Mouse (Mus musculus) lung, postnatal 0 days (tissue): ENCODE results near the gene Mynn.

Experiments used
- CTCF ChIP-seq: IDR thresholded peaks from 2 replicates; pipeline ENCODE4 v1.5.1; 2016; ENCODE audit warnings: antibody characterized with exemption, mild to moderate bottlenecking
- EP300 ChIP-seq: IDR thresholded peaks from 2 replicates; pipeline ENCODE4 v1.6.1; 2016; ENCODE audit warnings: antibody characterized with exemption, mild to moderate bottlenecking, control low read depth

DNA sequence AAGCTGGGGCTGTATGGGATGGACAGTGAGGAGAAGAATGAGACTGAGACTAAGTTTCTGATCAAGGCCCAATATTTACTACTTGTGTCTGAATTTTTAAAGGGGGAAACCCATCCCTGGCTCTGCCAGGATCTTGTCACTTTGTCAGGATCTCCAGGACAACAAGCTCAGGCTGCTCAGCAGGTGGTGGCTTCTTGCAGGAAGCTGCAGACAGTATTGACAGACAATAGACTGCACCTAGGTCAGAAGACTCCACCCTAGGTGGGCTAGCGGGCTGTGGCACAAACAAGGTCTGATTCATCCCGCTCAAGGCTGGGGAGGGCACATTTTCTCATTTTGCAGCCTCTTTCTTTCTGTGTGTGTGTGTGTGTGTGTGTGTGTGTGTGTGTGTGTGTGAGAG lies 28.3 kb upstream of the Mynn start:
- TF ChIP-seq EP300 (no peak), CTCF (no peak)
